Mouse (Mus musculus): ENCODE measurements at regions not wholly inside any gene's neighbourhood (a gene's known extent, or its start where the extent isn't known, plus 50 kb on each side); places are given as distances from the start of the nearest gene placed in this dataset.
"Not testable (repeated sequence)": the region's sequence is repeated elsewhere in the genome, so short reads cannot be mapped to it uniquely, and the experiment has no call there.

GRCm38 (mm10) chrX:162359767-162360545 is 200.4 kb upstream of the Nhs start:
- DNase-seq (ENCODE audit: low spot score in 2 of 2) = no peak

GRCm38 (mm10) chrX:162348341-162348740 is 188.8 kb upstream of the Nhs start:
- no peak for DNase-seq (ENCODE audit: low spot score in 2 of 2)

GRCm38 (mm10) chrX:162347886-162348285 is 188.4 kb upstream of the Nhs start:
- no peak for DNase-seq (ENCODE audit: low spot score in 2 of 2)

GRCm38 (mm10) chrX:162345497-162346143 is 186.1 kb upstream of the Nhs start:
- DNase-seq (ENCODE audit: low spot score in 2 of 2) = peak in 1 of 2 experiments; percentile 26

DNA sequence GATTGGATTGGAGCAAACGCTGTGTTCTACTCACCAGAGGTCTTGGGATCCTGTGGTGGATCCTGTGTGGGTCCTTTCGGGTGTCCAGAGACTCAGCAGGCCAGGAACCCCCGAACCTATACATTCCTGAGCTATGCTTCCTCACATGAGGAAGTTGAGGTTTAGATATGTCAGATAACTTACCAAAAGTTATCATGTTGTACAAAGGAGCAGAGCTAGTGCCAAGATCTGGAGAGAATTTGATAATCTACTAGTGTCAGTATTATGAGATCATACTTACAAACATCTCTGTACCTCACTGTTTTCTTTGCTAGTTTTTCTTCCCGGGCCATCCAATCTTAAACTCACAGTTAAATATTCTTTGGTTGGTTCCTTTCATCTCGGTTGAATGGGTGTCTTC is 172.6 kb upstream of the Nhs start:
- no peak for DNase-seq (ENCODE audit: low spot score in 2 of 2)

DNA sequence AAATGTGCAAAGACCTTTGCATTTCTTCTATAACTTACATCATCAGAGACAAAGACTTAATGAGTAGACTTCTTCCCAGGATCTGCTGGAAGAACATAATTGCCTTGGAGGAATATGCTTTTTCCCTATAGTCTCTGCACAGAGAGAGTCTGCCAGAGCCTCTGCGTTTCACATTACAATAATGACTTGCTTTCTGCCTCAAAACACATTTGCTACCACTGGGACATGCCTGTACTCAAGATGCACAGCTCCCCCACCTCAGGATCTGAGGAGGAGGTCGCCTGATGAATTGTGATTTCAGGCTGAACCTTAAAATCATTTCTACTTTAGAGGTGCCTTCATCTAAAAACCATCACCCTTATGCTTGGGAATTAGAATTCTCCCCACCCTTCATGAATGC is 148.1 kb upstream of the Nhs start:
- no peak for DNase-seq (ENCODE audit: low spot score in 2 of 2)

GRCm38 (mm10) chrX:162304145-162304544 is 144.6 kb upstream of the Nhs start:
- DNase-seq (ENCODE audit: low spot score in 2 of 2) = no peak

DNA sequence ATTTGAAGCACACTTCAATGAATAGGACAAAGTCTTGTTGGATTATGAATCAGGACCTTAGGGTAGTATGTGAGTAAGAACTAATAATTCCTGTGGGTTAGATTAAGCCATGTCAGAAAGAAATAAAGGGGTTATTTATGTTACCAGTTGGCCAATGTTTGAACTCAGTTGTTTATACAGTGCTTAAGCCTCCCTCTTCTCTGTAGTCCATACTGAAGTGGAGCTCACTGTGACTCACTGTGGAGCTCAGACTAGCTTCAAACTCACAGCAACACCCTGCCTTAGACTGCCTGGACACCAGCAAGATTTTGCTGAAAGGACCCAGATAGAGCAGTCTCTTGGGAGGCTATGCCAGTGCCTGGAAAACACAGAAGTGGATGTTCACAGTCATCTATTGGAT is 143.3 kb upstream of the Nhs start:
- no peak for DNase-seq (ENCODE audit: low spot score in 2 of 2)

DNA sequence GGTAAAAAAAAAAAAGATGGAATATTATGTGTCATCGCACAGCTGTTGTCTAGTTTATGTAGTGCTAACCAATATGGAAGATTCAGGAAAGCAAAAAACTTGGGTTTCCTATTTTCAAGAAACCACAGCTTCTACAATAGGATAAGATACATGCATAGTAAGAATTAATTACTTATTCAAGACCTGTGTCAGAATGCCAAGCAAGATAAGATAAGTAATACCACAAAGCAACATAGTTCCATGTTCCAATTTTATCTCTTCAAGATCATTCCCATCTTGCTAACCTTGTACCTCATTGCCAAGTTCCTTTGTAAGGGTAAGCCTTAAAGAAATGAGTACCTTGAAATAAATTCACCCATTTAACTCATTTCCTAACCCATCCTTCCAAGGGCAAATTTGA is 131.7 kb upstream of the Nhs start:
- no peak for DNase-seq (ENCODE audit: low spot score in 2 of 2)

- not testable (repeated sequence) for DNase-seq (ENCODE audit: low spot score in 2 of 2)
Measured at GRCm38 (mm10) chrX:162286155-162286554, 126.6 kb upstream of the Nhs start.

- DNase-seq (ENCODE audit: low spot score in 2 of 2) = no peak
Measured at GRCm38 (mm10) chrX:162284252-162284651, 124.7 kb upstream of the Nhs start.

DNA sequence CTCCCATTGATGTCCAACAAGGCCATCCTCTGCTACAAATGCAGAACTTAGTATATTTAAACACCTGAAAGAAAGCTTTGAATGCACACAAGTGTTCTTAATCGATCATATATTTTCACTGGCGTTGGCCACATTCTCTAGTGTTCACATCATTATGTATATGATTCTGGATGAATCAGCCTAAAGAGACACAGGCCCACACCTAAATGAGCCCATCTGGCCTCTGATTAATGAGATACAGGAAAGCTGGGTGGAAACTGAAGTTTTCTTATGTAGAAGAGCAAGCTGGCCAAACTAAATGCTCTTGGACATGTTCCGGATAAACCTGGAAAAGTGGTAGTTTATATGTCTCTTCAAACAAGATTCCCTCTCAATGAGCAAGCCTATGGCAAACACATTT is 123.2 kb upstream of the Nhs start:
- DNase-seq (ENCODE audit: low spot score in 2 of 2) = no peak

DNA sequence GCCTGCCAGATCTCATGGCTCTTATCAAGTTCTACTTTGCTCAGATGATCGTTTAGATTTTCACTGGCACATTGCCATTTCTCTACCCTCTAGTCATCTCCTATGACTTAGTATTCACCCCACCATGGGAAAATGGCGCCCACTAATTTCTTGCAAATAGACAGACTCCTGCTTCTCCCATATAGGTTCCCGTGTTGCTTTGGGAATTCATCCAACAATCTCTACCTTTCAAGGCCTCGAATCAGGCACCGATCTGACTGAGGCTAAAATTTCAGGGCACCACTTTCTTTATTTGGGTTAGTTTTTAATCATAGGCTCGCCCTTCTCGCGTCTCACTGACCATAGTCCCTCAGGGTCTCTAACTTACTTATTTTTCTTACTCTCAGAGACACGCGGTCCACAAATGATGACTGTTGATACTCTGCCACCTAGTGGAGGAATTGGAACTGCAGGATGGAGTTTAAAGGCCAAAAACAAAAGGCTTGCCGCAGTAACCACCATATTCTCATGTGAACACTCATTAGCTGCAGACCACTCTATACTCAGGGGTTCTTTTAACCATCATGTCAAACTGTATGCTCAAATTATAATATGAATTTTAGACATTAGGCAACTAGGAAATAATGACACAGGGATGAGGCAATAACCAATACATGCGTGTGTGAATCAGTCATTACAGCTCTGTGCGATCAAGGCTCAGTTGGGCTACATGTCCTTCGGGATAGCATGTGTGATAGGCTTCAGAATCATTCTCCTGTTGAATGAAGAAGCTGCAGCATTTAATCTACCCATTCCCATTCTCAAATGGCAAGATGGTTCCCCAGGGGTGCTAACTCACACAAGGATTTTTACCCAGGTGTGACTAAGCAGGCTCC is 119.5 kb upstream of the Nhs start:
- DNase-seq (ENCODE audit: low spot score in 2 of 2) = no peak

GRCm38 (mm10) chrX:162274581-162274980 is 115.1 kb upstream of the Nhs start:
- no peak for DNase-seq (ENCODE audit: low spot score in 2 of 2)

DNA sequence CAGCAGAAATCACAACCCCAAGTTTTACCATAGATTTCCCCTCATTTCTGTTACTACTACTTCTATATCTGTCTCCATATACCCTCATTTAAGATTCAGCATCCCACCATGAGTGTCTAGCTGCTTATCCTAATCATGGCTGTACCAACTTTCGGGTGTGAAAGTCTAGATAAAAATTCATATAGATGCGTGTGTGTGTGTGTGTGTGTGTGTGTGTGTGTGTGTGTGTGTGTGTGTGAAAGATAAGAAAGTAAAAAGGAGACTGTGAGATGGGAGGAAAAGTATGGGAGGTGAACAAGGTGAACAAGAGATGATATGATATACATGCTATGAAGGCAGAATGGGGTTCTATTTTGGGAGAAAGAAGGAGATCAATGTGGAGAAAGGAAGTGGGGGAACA is 111.7 kb upstream of the Nhs start:
- DNase-seq (ENCODE audit: low spot score in 2 of 2) = no peak

GRCm38 (mm10) chrX:162268918-162269317 is 109.4 kb upstream of the Nhs start:
- DNase-seq (ENCODE audit: low spot score in 2 of 2) = no peak

- no peak for DNase-seq (ENCODE audit: low spot score in 2 of 2)
Measured at GRCm38 (mm10) chrX:162268112-162268511, 108.6 kb upstream of the Nhs start.

GRCm38 (mm10) chrX:162267679-162268078 is 108.1 kb upstream of the Nhs start:
- peak in 1 of 2 experiments; percentile 19 for DNase-seq (ENCODE audit: low spot score in 2 of 2)

DNA sequence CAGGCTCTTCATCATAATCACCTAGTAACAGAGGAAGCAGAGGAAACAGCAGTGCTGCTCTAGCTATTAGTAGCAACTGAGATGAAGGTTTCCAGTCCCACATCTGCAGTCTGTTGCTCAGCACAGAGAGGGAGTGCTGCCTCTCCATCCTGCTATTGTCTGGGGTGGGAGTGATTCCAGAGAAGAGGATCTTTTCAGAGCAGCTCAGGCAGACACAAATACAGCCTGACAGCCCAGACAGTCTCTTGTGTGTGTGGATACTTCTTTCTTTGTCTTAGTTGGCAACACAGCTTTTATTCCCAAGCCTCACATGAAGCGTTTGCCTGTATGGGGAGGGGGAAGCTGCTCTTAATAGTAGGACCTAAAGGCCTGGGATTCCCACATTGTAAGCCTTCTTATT is 107.2 kb upstream of the Nhs start:
- DNase-seq (ENCODE audit: low spot score in 2 of 2) = no peak

DNA sequence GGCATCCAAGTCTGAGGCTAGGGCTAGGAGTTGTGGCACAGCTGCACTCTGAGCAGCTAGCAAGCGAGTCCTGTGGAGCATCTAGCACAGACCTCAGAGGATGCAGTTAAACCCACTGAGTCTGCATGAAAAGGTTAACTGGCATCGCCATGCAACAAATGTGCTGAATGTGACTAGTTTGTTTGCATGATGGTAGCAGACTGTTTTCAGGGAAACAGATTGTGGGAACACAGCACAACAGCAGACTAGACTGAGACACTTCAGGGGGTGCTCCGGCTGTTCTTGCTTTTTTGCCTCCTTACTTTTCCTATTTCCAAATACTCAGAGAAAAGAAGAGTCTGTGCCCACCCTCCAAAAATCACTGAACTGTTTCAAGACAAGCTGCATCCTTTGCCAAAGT is 97.9 kb upstream of the Nhs start:
- no peak for DNase-seq (ENCODE audit: low spot score in 2 of 2)

DNA sequence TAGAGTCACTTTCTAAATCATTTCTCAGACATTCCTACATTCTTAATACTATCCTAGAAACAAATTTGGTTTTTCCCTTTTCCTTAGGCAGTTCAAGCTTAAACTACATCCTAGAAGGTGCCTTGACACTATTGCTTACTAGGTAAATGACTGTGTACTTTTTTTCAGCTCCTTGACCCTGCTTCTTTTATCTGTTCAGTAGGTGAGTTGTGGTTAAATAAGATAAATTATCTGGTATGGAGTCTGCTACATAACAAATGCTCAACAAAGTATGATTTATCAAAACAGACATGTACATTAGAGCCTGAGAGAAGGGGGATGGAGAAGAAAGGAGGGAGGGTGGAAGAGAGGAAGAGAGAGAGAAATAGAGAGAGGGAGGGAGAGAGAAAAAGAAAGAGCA is 96.3 kb upstream of the Nhs start:
- DNase-seq (ENCODE audit: low spot score in 2 of 2) = no peak

DNA sequence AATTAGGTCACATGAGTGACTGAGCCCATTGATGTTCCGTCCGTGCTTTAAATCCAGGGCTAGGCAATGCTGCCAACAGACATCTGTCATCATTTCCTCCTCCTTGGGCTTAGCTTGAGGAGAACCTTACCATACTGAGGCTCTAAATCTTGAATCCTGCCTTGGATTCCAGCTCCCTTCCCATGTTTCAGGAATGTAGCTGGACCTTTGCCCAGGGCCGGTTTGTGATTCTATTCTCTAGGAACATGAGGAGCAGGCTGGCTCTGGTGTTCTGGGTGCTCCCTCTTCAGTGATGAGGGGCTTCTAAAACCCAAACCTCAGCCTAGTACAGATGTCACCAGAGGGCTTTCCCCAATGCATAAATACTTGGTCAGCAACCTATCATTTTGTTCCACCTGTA is 81.8 kb upstream of the Nhs start:
- DNase-seq (ENCODE audit: low spot score in 2 of 2) = peak in 1 of 2 experiments; percentile 17

GRCm38 (mm10) chrX:162235552-162235951 is 76.0 kb upstream of the Nhs start:
- DNase-seq (ENCODE audit: low spot score in 2 of 2) = no peak

Measured in urinary bladder, postnatal 4 days (tissue).